Mouse (Mus musculus) olfactory bulb, adult 2 months (tissue): Measurements from ENCODE around the gene Gmpr.

ENCODE experiments used
- CTCF ChIP-seq: fragments of 200-500 bp; IDR thresholded peaks from 2 replicates; pipeline ENCODE4 v1.5.1; 2012; ENCODE audit warnings: low read depth, mild to moderate bottlenecking, low read length, moderate library complexity; ENCODE audit not compliant: insufficient read depth
- POLR2A ChIP-seq: fragments of 200-500 bp; IDR thresholded peaks from 2 replicates; pipeline ENCODE4 v1.6.1; 2012; ENCODE audit warnings: mild to moderate bottlenecking, low read depth, low read length, moderate library complexity; ENCODE audit not compliant: insufficient read depth

DNA sequence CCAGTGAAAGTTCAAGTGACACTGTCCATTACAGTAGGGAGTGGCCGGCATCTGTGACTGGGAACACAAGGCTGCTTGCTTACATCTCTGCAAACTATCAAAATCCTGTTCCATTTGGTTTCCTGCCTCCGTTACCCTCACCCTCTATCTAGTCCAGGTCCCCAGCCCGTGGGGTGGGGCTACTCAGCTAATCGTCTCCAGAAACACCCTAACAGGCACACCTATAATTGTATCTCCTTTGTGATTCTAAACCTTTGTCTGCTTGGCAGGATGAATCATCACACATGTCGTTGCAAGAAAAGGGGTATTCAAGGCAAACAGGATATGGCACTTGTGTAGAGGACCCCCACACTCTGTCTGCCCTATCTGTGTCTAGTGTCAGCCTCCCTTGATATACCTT lies 40.3 kb downstream of the Gmpr start:
- TF ChIP-seq CTCF (no peak), POLR2A (no peak)
